Mouse (Mus musculus) erythroblast, embryonic 14.5 days (primary cell): Measurements from ENCODE around the gene Ppfibp1. TPM values are rescaled to one million over a fixed set of nuclear protein-coding genes. Genes with fewer than 3 reads are reported as not detected.

Source experiments
- H3K27me3 ChIP-seq: 2 replicates; pipeline ENCODE4 v1.6.1; 2012; ENCODE audit warnings: inconsistent platforms; ENCODE audit not compliant: control insufficient read depth
- H3K36me3 ChIP-seq: 2 replicates; pipeline ENCODE4 v1.6.1; 2012; ENCODE audit warnings: mild to moderate bottlenecking, inconsistent platforms; ENCODE audit not compliant: control insufficient read depth
- H3K4me1 ChIP-seq: 2 replicates; pipeline ENCODE4 v1.6.1; 2012; ENCODE audit warnings: inconsistent platforms; ENCODE audit not compliant: control insufficient read depth
- H3K4me3 ChIP-seq: replicated peaks from 2 replicates; pipeline ENCODE3; 2012; ENCODE audit warnings: moderate library complexity, mild to moderate bottlenecking, inconsistent platforms
- H3K9me3 ChIP-seq: 2 replicates; pipeline ENCODE4 v1.6.1; 2012; ENCODE audit warnings: low read length, inconsistent platforms, mixed read lengths; ENCODE audit not compliant: control insufficient read depth
- GATA1 ChIP-seq: IDR thresholded peaks from 2 replicates; pipeline ENCODE4 v1.6.1; 2012; ENCODE audit warnings: low read length, inconsistent platforms, mixed read lengths
- TAL1 ChIP-seq: IDR thresholded peaks from 3 replicates; pipeline ENCODE4 v1.6.1; 2012; ENCODE audit warnings: low read length, inconsistent platforms, mixed read lengths
- polyA plus RNA-seq: library from polyadenylated mRNA; stranded (reverse); fragments of >175 nt; gene quantifications from 2 replicates; pipeline ENCODE4 v1.2.3, GENCODE M21; 2012

Gene Ppfibp1
- polyA plus RNA-seq, 1 experiment = not detected

- Histone ChIP-seq H3K27me3 (no peaks in the 10 kb centered on the region), H3K36me3 (peaks cover 55% of the 10 kb centered on the region)
- TF ChIP-seq GATA1 (no peak), TAL1 (no peak)
These were observed 161.0 kb downstream of the Ppfibp1 start for GRCm38 (mm10) chr6:147049239-147049805.

DNA sequence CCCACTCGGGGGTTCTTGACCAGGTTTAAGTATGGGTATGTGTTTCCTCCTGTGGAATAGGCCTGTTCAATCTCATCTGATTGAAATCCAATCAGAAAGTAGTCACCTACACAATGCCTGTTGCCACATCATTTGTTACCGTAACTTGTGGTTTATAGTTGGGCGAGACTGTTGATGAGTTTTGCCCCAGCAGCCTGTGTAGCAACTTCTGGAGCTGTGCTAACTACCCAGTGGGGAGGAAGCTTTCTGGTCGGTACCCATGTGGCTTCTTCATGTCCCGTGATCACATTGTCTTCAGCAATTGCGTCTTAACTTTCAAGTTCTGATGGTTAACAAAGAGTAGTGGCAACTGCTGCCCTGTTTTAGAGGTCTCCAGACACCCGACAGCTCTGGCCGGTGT is 163.4 kb downstream of the Ppfibp1 start:
- Histone ChIP-seq H3K4me1 (no peaks in the 10 kb centered on the region), H3K4me3 (no peak overlapping the region), H3K27me3 (no peaks in the 10 kb centered on the region), H3K36me3 (peaks cover 71% of the 10 kb centered on the region), H3K9me3 (no peaks in the 10 kb centered on the region)
- TF ChIP-seq TAL1 = no peak
- no peak for TF ChIP-seq GATA1

More at GRCm38 (mm10) chr6:147049239-147049805, 161.0 kb downstream of the Ppfibp1 start:
- peaks cover 3% of the 10 kb centered on the region; the same call in 1 of the 2 replicates for H3K4me1 ChIP-seq
- no peaks in the 10 kb centered on the region for H3K9me3 ChIP-seq
- H3K4me3 ChIP-seq = no peak overlapping the region

- H3K36me3 ChIP-seq = peaks cover 70% of the 10 kb centered on the region
- no peaks in the 10 kb centered on the region for H3K4me1 ChIP-seq
- TF ChIP-seq GATA1 (no peak), TAL1 (no peak)
- H3K27me3 ChIP-seq = no peaks in the 10 kb centered on the region
- H3K4me3 ChIP-seq = no peak overlapping the region
- H3K9me3 ChIP-seq = no peaks in the 10 kb centered on the region
These were observed 164.2 kb downstream of the Ppfibp1 start for GRCm38 (mm10) chr6:147052440-147052839.

DNA sequence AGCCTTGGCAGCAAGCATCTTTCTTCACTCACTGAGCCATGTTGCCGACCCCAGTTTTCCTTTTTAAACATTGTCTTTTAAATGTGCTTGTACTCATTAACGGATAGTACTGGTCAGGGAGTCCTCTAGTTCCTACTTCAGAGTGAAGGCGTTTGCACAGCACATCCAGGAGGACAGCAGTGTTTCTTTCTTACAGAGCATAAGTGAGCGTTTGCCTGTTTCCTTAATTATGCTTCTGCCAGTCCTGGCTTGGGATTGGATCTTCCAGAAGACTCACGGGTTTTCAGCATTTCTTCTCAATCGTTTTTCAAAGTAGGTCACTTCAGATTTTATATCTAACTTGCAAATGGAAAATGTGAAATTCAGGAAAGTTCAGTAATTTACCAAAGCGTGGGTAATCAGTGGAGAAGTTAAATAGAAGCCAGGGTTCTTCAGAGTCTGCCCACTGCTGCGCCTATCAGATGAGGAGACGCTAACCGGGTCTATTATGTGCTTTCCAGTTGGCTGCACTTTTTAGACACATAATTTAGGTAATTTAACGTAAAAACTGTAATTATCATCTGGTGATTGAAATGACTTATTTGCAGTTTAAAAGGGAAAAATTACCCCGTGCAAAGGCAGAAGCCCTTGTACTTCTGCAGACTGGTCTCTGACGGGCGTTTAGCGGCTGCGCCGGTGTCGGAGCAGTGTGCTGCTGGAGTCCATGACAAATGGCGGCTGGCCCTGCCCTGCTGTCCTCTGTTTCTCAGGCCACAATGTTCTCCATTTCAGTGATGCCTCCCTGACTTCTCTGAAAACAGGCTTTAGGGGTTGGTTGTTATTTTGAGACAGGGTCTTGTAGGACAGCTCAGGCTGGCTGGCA is 165.7 kb downstream of the Ppfibp1 start:
- Histone ChIP-seq H3K36me3 (peaks cover 70% of the 10 kb centered on the region), H3K27me3 (no peaks in the 10 kb centered on the region), H3K4me1 (no peaks in the 10 kb centered on the region), H3K9me3 (no peaks in the 10 kb centered on the region), H3K4me3 (no peak overlapping the region)
- TF ChIP-seq GATA1 (no peak), TAL1 (no peak)

DNA sequence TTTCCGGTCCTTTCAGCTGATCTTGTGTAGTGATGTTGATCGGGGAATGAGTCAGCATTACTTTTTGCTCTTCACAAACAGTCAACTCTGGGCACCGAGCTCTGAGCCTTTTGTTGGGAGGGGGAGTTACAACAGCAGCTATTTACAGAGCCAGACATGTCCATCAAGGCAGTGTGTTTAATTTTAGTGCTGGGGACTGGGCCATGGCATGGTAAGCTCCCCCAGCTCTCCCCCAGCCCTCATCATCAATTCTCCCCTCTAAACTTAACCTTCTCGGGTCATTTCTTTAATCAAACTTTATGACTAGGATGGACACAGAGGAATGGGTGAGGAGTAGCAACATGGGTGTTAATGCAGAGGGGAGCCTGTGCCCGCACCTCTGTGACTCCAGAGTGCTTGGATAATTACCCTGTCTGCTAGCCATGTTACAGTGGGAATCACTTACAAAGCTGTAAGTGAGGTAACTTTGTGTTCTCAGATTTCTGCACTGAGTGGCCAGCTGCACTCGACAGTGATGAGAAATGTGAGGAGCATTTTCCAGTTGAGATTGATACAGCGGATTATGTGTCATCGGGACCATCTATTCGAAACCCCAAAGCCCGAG is 167.2 kb downstream of the Ppfibp1 start:
- Histone ChIP-seq H3K27me3 (no peaks in the 10 kb centered on the region), H3K36me3 (peaks cover 62% of the 10 kb centered on the region), H3K4me1 (no peaks in the 10 kb centered on the region), H3K4me3 (no peak overlapping the region), H3K9me3 (no peaks in the 10 kb centered on the region)
- TF ChIP-seq TAL1 = no peak
- no peak for TF ChIP-seq GATA1

- Histone ChIP-seq H3K9me3 (no peaks in the 10 kb centered on the region), H3K27me3 (no peaks in the 10 kb centered on the region), H3K4me3 (no peak overlapping the region), H3K4me1 (no peaks in the 10 kb centered on the region), H3K36me3 (peaks cover 64% of the 10 kb centered on the region)
- TF ChIP-seq TAL1 (no peak), GATA1 (no peak)
These were observed 171.0 kb downstream of the Ppfibp1 start for GRCm38 (mm10) chr6:147059326-147059725.

- Histone ChIP-seq H3K27me3 (no peaks in the 10 kb centered on the region), H3K4me3 (no peak overlapping the region), H3K4me1 (no peaks in the 10 kb centered on the region), H3K36me3 (peaks cover 51% of the 10 kb centered on the region), H3K9me3 (no peaks in the 10 kb centered on the region)
- TF ChIP-seq TAL1 = no peak
- no peak for TF ChIP-seq GATA1
These were observed 173.3 kb downstream of the Ppfibp1 start for GRCm38 (mm10) chr6:147061630-147062029.

GRCm38 (mm10) chr6:147062034-147062433 is 173.7 kb downstream of the Ppfibp1 start:
- TF ChIP-seq TAL1 (no peak), GATA1 (no peak)
- H3K4me1 ChIP-seq = no peaks in the 10 kb centered on the region
- no peaks in the 10 kb centered on the region for H3K9me3 ChIP-seq
- no peaks in the 10 kb centered on the region for H3K27me3 ChIP-seq
- no peak overlapping the region for H3K4me3 ChIP-seq
- H3K36me3 ChIP-seq = peaks cover 54% of the 10 kb centered on the region

DNA sequence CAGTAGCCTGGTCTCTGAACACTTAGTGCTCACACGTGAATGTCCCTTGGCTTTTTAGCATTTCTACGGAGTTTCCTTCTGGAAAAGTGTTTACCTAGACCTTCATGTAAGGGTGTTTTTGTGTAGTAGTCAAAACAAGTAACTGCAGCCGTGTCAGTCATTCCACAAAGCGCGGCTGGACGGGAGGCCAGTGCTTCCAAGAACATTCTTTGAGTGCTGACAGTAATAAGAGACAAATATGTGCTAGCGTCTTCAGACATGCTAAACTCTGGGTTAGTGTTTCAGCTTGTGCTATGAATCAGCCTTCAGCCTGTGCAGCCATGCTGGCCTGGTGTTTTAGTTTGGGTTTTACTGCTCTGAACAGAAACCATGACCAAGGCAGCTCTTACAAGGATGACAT is 174.4 kb downstream of the Ppfibp1 start:
- no peak for TF ChIP-seq TAL1

More for the DNA sequence above, 174.4 kb downstream of the Ppfibp1 start:
- no peaks in the 10 kb centered on the region for H3K9me3 ChIP-seq
- no peaks in the 10 kb centered on the region for H3K27me3 ChIP-seq
- H3K4me1 ChIP-seq = no peaks in the 10 kb centered on the region
- no peak overlapping the region for H3K4me3 ChIP-seq
- H3K36me3 ChIP-seq = peaks cover 54% of the 10 kb centered on the region
